Mouse (Mus musculus) thymus, adult 2 months (tissue): ENCODE results near the gene Slc16a11. TPM values are rescaled to one million over a fixed set of nuclear protein-coding genes. Genes with fewer than 3 reads are reported as not detected.

Source experiments
- DNase-seq: peaks from one replicate; pipeline ENCODE4 v3.0.0; 2021
- H3K27ac ChIP-seq: fragments of 200-500 bp; 2 replicates; pipeline ENCODE4 v1.5.1; 2012; ENCODE audit warnings: low read length, control low read depth; ENCODE audit not compliant: control insufficient read depth, insufficient read depth
- H3K27me3 ChIP-seq: fragments of 200-500 bp; 2 replicates; pipeline ENCODE4 v1.6.1; 2012; ENCODE audit warnings: mild to moderate bottlenecking, low read length, moderate library complexity, mixed read lengths; ENCODE audit not compliant: control insufficient read depth, insufficient read depth
- H3K36me3 ChIP-seq: fragments of 200-500 bp; 2 replicates; pipeline ENCODE4 v1.6.1; 2012; ENCODE audit warnings: mild to moderate bottlenecking, low read length, moderate library complexity; ENCODE audit not compliant: control insufficient read depth, insufficient read depth
- H3K4me1 ChIP-seq: fragments of 200-500 bp; replicated peaks from 2 replicates; pipeline ENCODE4 v1.6.1; 2012; ENCODE audit warnings: low read length; ENCODE audit not compliant: control insufficient read depth, insufficient read depth
- H3K4me3 ChIP-seq: fragments of 200-500 bp; 2 replicates; pipeline ENCODE4 v1.5.1; 2012; ENCODE audit warnings: mild to moderate bottlenecking, low read length, control low read depth, moderate library complexity; ENCODE audit not compliant: control insufficient read depth, insufficient read depth
- CTCF ChIP-seq: fragments of 200-500 bp; IDR thresholded peaks from 2 replicates; pipeline ENCODE4 v1.5.1; 2012; ENCODE audit warnings: mild to moderate bottlenecking, control low read depth, low read length, moderate library complexity, borderline replicate concordance; ENCODE audit not compliant: control insufficient read depth, poor library complexity, insufficient read depth; ENCODE audit errors: extremely low read depth
- POLR2A ChIP-seq: fragments of 200-500 bp; IDR thresholded peaks from 2 replicates; pipeline ENCODE4 v1.6.1; 2012; ENCODE audit warnings: mild to moderate bottlenecking, low read length, control low read depth, moderate library complexity; ENCODE audit not compliant: control insufficient read depth, poor library complexity, insufficient read depth; ENCODE audit errors: extremely low read depth
- WGBS: fragments of 180-500 bp; shearing (Covaris S2); methylation state at CpG from one replicate; pipeline ENCODE4 v1.1.7; 2018; 5-methylcytosine and 5-hydroxymethylcytosine counted together
- polyA plus RNA-seq: library from polyadenylated mRNA; depleted of rRNA; stranded (reverse); fragments of >200 nt; gene quantifications from 2 replicates; pipeline ENCODE4 v1.2.3, GENCODE M21; 2012

Slc16a11 gene
- polyA plus RNA-seq, 1 experiment = 5.3 TPM

GRCm38 (mm10) chr11:70242591-70242990, 30.0 kb downstream of the Slc16a11 start:
- H3K27ac ChIP-seq = no peak overlapping the region
- H3K36me3 ChIP-seq = no peaks in the 10 kb centered on the region
- H3K4me1 ChIP-seq = peaks cover 15% of the 10 kb centered on the region
- H3K27me3 ChIP-seq = no peaks in the 10 kb centered on the region
- 77% methylated on average over 11 of the region's 11 CpGs for WGBS
- TF ChIP-seq POLR2A = no peak
- no peak for TF ChIP-seq CTCF
- DNase-seq = no peak
- no peak overlapping the region for H3K4me3 ChIP-seq

GRCm38 (mm10) chr11:70247136-70247845, 34.7 kb downstream of the Slc16a11 start:
- Histone ChIP-seq H3K4me3 (no peak overlapping the region), H3K27ac (no peak overlapping the region), H3K36me3 (no peaks in the 10 kb centered on the region), H3K27me3 (no peaks in the 10 kb centered on the region), H3K4me1 (no peaks in the 10 kb centered on the region; the same call in 1 of the 2 replicates)
- peak; percentile 87 for DNase-seq
- whole genome bisulfite sequencing = 60% methylated on average over 9 of the region's 9 CpGs
- TF ChIP-seq POLR2A = no peak

- 37% methylated on average over 11 of the region's 11 CpGs for WGBS
- TF ChIP-seq POLR2A = no peak
- TF ChIP-seq CTCF = no peak
- Histone ChIP-seq H3K4me1 (peaks cover 13% of the 10 kb centered on the region), H3K27ac (no peak overlapping the region), H3K27me3 (peaks cover 15% of the 10 kb centered on the region), H3K36me3 (no peaks in the 10 kb centered on the region), H3K4me3 (no peak overlapping the region)
- no peak for DNase-seq
Observed at GRCm38 (mm10) chr11:70250150-70250549, 37.6 kb downstream of the Slc16a11 start.

GRCm38 (mm10) chr11:70251853-70252252, 39.3 kb downstream of the Slc16a11 start:
- H3K27me3 ChIP-seq = peaks cover 15% of the 10 kb centered on the region
- no peak for DNase-seq
- WGBS = 94% methylated on average over 8 of the region's 8 CpGs
- H3K36me3 ChIP-seq = no peaks in the 10 kb centered on the region
- H3K27ac ChIP-seq = no peak overlapping the region
- TF ChIP-seq POLR2A (no peak), CTCF (no peak)
- H3K4me3 ChIP-seq = no peak overlapping the region
- H3K4me1 ChIP-seq = peaks cover 14% of the 10 kb centered on the region

GRCm38 (mm10) chr11:70254337-70254736, 41.8 kb downstream of the Slc16a11 start:
- peaks cover 15% of the 10 kb centered on the region for H3K27me3 ChIP-seq
- no peak overlapping the region for H3K27ac ChIP-seq
- H3K4me3 ChIP-seq = no peak overlapping the region
- no peak for TF ChIP-seq POLR2A
- no peak for TF ChIP-seq CTCF
- no peaks in the 10 kb centered on the region for H3K36me3 ChIP-seq
- no peak for DNase-seq
- H3K4me1 ChIP-seq = peaks cover 14% of the 10 kb centered on the region
- WGBS = 7% methylated on average over 18 of the region's 18 CpGs

GRCm38 (mm10) chr11:70254931-70255531, 42.5 kb downstream of the Slc16a11 start, which contains the start of gene Alox12:
Gene Alox12 (minus strand): TSS chr11:70255353.
- WGBS = 30% methylated on average over 25 of the region's 25 CpGs
- Histone ChIP-seq H3K4me1 (peaks cover 14% of the 10 kb centered on the region), H3K27ac (no peak within 1 kb of the TSS), H3K36me3 (no peaks in the 10 kb centered on the region), H3K4me3 (no peak within 1 kb of the TSS), H3K27me3 (peaks cover 15% of the 10 kb centered on the region)
- no peak for DNase-seq
- no peak for TF ChIP-seq POLR2A
- TF ChIP-seq CTCF = 0 out of 2 replicates have a peak, but pooled peaks have one; percentile 19

GRCm38 (mm10) chr11:70259035-70259434, 46.5 kb downstream of the Slc16a11 start:
- WGBS = 97% methylated on average over 4 of the region's 4 CpGs
- H3K27ac ChIP-seq = no peak overlapping the region
- no peaks in the 10 kb centered on the region for H3K36me3 ChIP-seq
- H3K4me1 ChIP-seq = peaks cover 12% of the 10 kb centered on the region
- DNase-seq = no peak
- peaks cover 8% of the 10 kb centered on the region; the same call in 1 of the 2 replicates for H3K27me3 ChIP-seq
- H3K4me3 ChIP-seq = no peak overlapping the region
- TF ChIP-seq CTCF (no peak), POLR2A (no peak)
